Mouse (Mus musculus) urinary bladder, postnatal 14 days (tissue): Measurements from ENCODE around the gene Cdc73.
"Not testable (repeated sequence)": the region's sequence is repeated elsewhere in the genome, so short reads cannot be mapped to it uniquely, and the experiment has no call there.

ENCODE experiments used
- DNase-seq: peaks from one replicate; pipeline ENCODE4 v3.0.0; 2021; ENCODE audit warnings: low spot score

Cdc73 gene

DNA sequence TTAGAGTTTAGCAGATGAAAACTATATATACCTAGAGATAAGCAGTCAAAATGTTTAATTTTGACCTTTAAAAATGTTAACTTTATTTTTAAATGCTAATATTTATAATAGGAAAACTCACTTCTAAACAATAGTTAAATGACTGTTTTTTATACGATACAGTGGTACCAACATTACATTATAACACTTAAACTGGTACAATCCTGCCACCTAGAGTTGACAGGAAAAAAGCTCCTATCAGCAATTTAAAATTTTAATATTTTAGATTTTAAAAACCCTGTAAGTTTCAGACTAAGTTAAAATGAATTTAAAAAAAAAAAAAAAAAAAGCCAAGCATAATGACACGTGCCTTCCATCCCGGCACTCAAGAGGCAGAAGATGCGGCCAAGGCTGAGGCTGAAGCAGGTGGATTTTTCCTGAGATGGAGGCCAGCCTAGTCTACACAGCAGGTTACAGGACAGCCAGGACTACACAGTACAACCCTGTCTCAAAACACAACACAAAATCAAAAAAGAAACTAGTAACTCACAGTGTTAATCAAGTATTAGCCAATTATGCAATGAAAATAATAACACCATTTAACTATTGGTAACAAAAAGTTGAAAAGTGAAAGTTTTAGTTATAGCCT is 26.8 kb downstream of the Cdc73 start:
- no peak for DNase-seq

- not testable (repeated sequence) for DNase-seq
Observed at GRCm38 (mm10) chr1:143664786-143665185, 37.9 kb downstream of the Cdc73 start.

GRCm38 (mm10) chr1:143663197-143663596 is 39.5 kb downstream of the Cdc73 start:
- DNase-seq = no peak

GRCm38 (mm10) chr1:143653646-143654045 is 49.0 kb downstream of the Cdc73 start:
- DNase-seq = no peak

DNA sequence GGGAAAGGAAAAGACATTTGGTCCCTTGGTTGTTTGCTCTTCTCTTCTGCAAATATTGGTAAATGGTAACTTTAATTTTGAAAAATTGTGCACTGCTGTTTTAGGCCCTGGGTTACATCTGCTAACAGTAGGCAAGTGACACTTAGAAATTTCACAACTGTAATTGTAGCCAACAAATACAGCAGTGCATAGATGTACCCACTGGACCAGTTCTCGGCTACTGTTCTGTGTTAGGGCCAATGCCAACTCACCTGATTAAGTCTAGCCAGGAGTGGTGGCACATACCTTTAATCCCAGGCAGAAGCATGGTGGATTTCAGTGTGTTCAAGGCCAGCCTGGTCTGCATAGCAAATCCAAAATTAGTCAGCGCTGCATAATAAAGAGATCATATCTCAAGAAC is 52.4 kb downstream of the Cdc73 start:
- DNase-seq = no peak

GRCm38 (mm10) chr1:143646219-143646618 is 56.5 kb downstream of the Cdc73 start:
- DNase-seq = no peak

DNA sequence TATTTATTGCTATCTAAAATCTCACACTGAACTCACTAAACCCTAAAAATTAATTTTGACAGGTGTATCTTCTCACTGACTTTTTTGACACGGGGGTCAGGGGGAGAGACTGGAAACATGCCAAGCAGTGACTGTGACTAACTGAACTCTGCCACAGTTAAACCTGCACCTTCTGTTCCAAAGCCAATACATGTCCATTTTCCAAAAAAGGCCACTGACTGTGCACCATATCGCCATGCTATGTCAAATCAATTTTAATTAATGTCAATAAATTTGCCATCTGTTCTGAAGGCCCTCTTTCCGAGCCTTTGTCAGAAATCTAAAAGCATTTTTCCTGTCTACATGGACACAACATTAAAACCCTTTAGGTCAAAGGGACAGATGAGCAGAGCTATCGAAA is 57.3 kb downstream of the Cdc73 start:
- no peak for DNase-seq

GRCm38 (mm10) chr1:143644221-143644620 is 58.5 kb downstream of the Cdc73 start:
- no peak for DNase-seq

GRCm38 (mm10) chr1:143640650-143641407 is 61.9 kb downstream of the Cdc73 start, which contains the start of gene B3galt2:
Gene B3galt2, plus strand, starts transcription at chr1:143640664.
- no peak for DNase-seq

DNA sequence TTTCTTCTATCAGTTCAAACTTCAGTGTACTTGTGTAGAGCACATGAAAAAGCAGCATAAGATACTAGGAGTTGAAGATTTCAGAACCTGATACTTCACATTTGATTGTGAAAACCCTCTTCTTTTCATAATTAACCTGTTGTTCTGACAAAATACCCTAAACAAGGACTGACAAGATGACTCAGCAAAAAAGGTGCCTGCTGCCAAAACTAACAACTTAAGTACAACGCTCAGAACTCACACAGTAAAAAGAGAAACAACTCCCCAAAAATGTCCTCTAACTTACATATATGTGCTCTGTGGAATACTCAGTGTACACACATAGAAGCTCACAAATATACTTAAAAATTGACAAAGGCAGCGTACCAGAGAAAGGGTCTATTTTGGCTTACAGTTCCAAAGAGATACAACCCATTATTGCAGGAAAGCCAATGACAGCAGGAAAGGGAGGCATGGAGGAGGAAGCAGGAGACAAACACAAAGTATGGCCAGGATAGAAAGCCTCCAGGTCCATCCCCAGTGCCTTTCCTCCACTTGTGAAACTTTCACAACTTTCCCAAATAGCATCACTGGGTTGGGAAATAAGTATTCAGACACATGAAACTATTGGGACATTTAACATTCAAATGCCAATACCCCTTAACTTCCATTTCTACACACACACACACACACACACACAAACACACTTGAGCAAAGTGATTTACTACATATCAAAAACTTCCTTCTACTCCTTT is 69.7 kb downstream of the Cdc73 start:
- DNase-seq = no peak

DNA sequence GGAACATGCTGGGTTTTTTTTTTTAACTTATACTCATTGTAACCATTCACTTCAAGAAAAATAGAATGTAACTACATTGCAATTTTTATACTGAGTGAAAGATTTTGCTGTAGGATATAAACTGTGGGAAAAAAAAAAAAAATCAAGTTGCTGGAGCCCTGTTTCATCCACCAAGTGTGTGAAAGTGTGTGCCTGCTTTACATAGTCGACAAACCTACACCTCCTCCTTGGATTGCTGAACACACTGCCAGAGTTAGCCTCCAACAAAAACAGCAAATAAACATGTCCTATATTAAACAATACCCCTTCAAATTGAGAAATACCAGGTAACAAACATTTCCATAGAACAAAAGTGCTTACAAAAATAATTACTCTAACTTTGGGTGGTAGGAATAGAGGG is 70.3 kb downstream of the Cdc73 start:
- no peak for DNase-seq

DNA sequence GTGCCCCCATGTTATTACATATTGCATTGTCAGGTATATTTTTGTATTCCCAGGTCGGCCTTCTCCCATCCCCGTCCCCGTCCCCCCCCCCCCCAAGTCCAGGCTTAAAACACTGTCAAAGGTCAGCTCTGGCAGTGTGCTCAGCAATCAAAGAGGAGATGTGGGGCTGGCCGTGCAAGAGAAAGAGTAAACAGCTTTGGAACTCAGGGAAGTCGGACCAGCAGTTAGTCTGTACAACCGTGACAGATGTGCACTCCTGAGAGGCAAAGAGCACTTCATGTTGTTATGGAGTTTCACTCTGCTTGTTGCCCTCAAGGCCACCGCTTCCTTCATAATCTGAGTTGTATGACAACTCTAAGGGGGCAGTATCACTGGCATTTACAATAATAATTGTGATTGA is 71.4 kb downstream of the Cdc73 start:
- DNase-seq = no peak

DNA sequence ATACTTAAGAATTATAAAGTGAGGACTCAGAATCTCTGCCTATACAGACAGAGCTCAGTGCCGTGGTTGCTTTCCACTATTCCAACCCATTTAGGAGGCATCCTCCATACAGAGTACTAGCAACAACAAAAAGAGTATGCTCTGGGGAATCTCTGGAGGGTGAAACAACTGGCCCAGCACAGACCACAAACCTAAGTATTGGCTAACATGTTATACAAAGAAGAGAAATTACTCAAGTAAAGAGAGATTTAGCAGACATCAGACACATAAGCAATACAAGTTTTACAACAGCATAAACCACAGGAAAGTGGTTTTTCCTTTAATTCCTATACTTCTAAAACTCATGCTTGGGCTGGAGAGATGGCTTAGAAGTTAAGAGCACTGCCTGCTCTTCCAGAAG is 80.1 kb downstream of the Cdc73 start:
- DNase-seq = no peak

GRCm38 (mm10) chr1:143621930-143622329 is 80.8 kb downstream of the Cdc73 start:
- no peak for DNase-seq

GRCm38 (mm10) chr1:143619760-143620159 is 82.9 kb downstream of the Cdc73 start:
- no peak for DNase-seq

DNA sequence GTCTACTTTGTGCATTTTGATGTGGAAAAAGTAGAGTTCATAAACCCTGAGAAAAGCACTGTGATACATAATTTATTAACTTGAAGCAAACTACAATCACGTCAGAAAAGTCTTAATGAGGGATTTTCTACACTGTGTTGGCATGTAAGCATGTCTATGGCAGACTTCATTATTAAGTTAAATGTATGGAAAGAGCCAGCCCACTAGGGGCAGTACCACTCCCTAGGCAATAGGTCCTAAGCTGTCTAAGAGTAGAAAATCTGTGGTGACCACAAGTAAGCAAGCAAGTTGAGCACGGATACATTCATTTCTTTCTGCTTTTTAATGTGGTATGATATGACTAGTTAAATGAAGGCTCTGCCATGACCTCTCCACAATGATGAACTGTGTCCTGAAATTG is 89.8 kb downstream of the Cdc73 start:
- no peak for DNase-seq

GRCm38 (mm10) chr1:143608911-143609310 is 93.8 kb downstream of the Cdc73 start:
- DNase-seq = no peak

GRCm38 (mm10) chr1:143596864-143597263 is 105.8 kb downstream of the Cdc73 start:
- no peak for DNase-seq

- DNase-seq = no peak
Observed at GRCm38 (mm10) chr1:143576824-143577543, 125.7 kb downstream of the Cdc73 start.

DNA sequence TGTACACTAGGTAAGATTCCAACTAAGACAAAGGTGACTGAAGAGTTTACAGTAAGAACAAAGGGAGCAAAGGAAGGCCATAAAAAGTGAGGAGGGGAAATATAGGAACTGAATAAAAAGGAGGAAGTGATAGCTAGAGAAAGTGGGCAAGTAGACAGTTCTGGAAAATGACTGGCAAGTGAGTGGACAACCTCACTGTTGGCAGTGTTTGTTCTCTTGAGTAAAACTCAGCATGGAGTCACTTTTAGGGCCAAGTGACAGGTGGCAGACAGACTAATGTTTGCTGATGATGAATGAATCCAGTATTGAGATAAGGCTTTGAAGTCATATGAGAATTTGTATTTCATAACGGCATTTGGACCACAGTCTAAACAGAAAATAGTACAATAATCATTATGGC is 144.5 kb downstream of the Cdc73 start:
- DNase-seq = no peak

DNA sequence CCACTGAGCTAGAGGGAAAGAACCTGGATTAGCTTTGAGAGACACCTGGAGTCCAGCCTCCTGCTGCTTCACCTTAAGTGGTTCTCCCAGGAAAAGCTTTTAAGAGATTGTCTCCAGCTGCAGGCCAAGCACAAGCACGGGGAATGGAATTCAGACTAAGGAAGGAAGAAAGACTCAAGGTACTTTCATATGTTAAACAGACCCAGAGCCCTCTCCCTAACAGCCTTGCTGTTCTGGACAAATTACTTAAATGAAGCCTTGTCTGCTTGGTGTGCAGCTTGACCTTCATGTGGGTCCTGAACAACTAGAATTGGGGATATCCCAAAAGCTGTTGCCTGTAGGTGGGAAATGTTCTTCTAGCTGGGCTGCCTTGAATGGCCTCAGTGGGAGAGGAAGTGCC is 147.2 kb downstream of the Cdc73 start:
- no peak for DNase-seq

- no peak for DNase-seq
Observed at GRCm38 (mm10) chr1:143554621-143555020, 148.1 kb downstream of the Cdc73 start.
